Mouse (Mus musculus) limb, embryonic 11.5 days (tissue): ENCODE measurements around the gene Grik4. TPM values are rescaled to one million over a fixed set of nuclear protein-coding genes. Genes with fewer than 3 reads are reported as not detected.
"Not testable (repeated sequence)": the region's sequence is repeated elsewhere in the genome, so short reads cannot be mapped to it uniquely, and the experiment has no call there.

Experiments used
- ATAC-seq: fragments of 200-750 bp; cut with Nextera tagmentation; 2 replicates; pipeline ENCODE4 v1.8.0; 2017; ENCODE audit warnings: low read depth; ENCODE audit not compliant: insufficient number of reproducible peaks, low FRiP score, low TSS enrichment
- DNase-seq: peaks from one replicate; pipeline ENCODE4 v3.0.0-alpha.2; 2015; ENCODE audit warnings: low spot score
- H3K27ac ChIP-seq: fragments of 300-500 bp; sonication (generic); replicated peaks from 2 replicates; pipeline ENCODE4 v1.5.1; 2014; ENCODE audit warnings: low read depth, mild to moderate bottlenecking, low read length
- H3K27me3 ChIP-seq: fragments of 300-500 bp; sonication (generic); 2 replicates; pipeline ENCODE4 v1.6.1; 2014; ENCODE audit warnings: mild to moderate bottlenecking, low read length, mixed read lengths; ENCODE audit not compliant: control insufficient read depth, insufficient read depth
- H3K36me3 ChIP-seq: fragments of 300-500 bp; sonication (generic); 2 replicates; pipeline ENCODE4 v1.6.1; 2014; ENCODE audit warnings: mild to moderate bottlenecking, low read length, moderate library complexity, mixed read lengths; ENCODE audit not compliant: control insufficient read depth, insufficient read depth
- H3K4me1 ChIP-seq: fragments of 300-500 bp; sonication (generic); 2 replicates; pipeline ENCODE4 v1.6.1; 2014; ENCODE audit warnings: low read length, mixed read lengths; ENCODE audit not compliant: control insufficient read depth, insufficient read depth
- H3K4me2 ChIP-seq: fragments of 300-500 bp; sonication (generic); 2 replicates; pipeline ENCODE4 v1.6.1; 2014; ENCODE audit warnings: low read depth, mild to moderate bottlenecking, moderate library complexity; ENCODE audit not compliant: severe bottlenecking
- H3K4me3 ChIP-seq: fragments of 300-500 bp; sonication (generic); 2 replicates; pipeline ENCODE4 v1.5.1; 2014; ENCODE audit warnings: low read depth, low read length
- H3K9ac ChIP-seq: fragments of 300-500 bp; sonication (generic); 2 replicates; pipeline ENCODE4 v1.6.1; 2014; ENCODE audit warnings: mild to moderate bottlenecking, low read length
- H3K9me3 ChIP-seq: fragments of 300-500 bp; sonication (generic); 2 replicates; pipeline ENCODE4 v1.6.1; 2016; ENCODE audit warnings: low read length; ENCODE audit not compliant: control insufficient read depth
- WGBS: fragments of 180-500 bp; shearing (Covaris S2); extraction: QIAGEN DNeasy Blood & Tissue Kit; methylation state at CpG from one replicate; pipeline ENCODE4 v1.1.7; 2014; 5-methylcytosine and 5-hydroxymethylcytosine counted together
- polyA plus RNA-seq: library from polyadenylated mRNA; unstranded; fragments of >200 nt; fragmentation: Nextera tagmentation; extraction: Ambion mirVana; gene quantifications from 2 replicates; pipeline ENCODE4 v1.2.1, GENCODE M21; 2014

Grik4 gene
- polyA plus RNA-seq: 0.84 and 1.1 TPM in 2 replicates

GRCm38 (mm10) chr9:42943781-42944535 is at the start of gene Grik4:
Gene Grik4, minus strand, starts transcription at chr9:42944493.
- H3K4me1 ChIP-seq: peaks cover 11% of the 10 kb centered on the region
- H3K4me2 ChIP-seq: peak within 1 kb of the TSS; percentile 100
- peak within 1 kb of the TSS; percentile 68 for H3K4me3 ChIP-seq
- WGBS: under 1% methylated on average over 59 of the region's 68 CpGs
- peaks cover 10% of the 10 kb centered on the region; the same call in 1 of the 2 replicates for H3K27me3 ChIP-seq
- no peak; the same call in 1 of the 2 replicates for ATAC-seq
- no peaks in the 10 kb centered on the region for H3K36me3 ChIP-seq
- DNase-seq: peak; percentile 58
- H3K9ac ChIP-seq: peak within 1 kb of the TSS; percentile 74
- H3K9me3 ChIP-seq: no peaks in the 10 kb centered on the region
- no peak within 1 kb of the TSS for H3K27ac ChIP-seq

- no peak overlapping the region for H3K4me2 ChIP-seq
- 80% methylated on average over 4 of the region's 4 CpGs for WGBS
- no peaks in the 10 kb centered on the region for H3K27me3 ChIP-seq
- DNase-seq: no peak
- no peaks in the 10 kb centered on the region for H3K4me1 ChIP-seq
- H3K36me3 ChIP-seq: peaks cover 9% of the 10 kb centered on the region; the same call in 1 of the 2 replicates
- ATAC-seq: no peak
- H3K27ac ChIP-seq: no peak overlapping the region
- no peak overlapping the region for H3K9ac ChIP-seq
- no peak overlapping the region for H3K4me3 ChIP-seq
- no peaks in the 10 kb centered on the region for H3K9me3 ChIP-seq
Observed at GRCm38 (mm10) chr9:42993659-42994058, 49.4 kb upstream of the Grik4 start.

- no peak overlapping the region for H3K4me3 ChIP-seq
- WGBS: 89% methylated on average over 4 of the region's 4 CpGs
- no peak overlapping the region for H3K9ac ChIP-seq
- no peak for DNase-seq
- ATAC-seq: no peak
- H3K9me3 ChIP-seq: no peaks in the 10 kb centered on the region
- no peaks in the 10 kb centered on the region for H3K4me1 ChIP-seq
- H3K27ac ChIP-seq: no peak overlapping the region
- H3K36me3 ChIP-seq: peaks cover 7% of the 10 kb centered on the region; the same call in 1 of the 2 replicates
- H3K27me3 ChIP-seq: no peaks in the 10 kb centered on the region
- no peak overlapping the region for H3K4me2 ChIP-seq
Observed at GRCm38 (mm10) chr9:42987988-42988387, 43.7 kb upstream of the Grik4 start.

- H3K4me2 ChIP-seq: no peak overlapping the region
- no peaks in the 10 kb centered on the region for H3K9me3 ChIP-seq
- ATAC-seq (no peak), DNase-seq (no peak)
- H3K27me3 ChIP-seq: no peaks in the 10 kb centered on the region
- no peak overlapping the region for H3K4me3 ChIP-seq
- WGBS: 73% methylated on average over 11 of the region's 11 CpGs
- no peaks in the 10 kb centered on the region for H3K4me1 ChIP-seq
- no peak overlapping the region for H3K27ac ChIP-seq
- H3K36me3 ChIP-seq: peaks cover 7% of the 10 kb centered on the region
- H3K9ac ChIP-seq: no peak overlapping the region
Observed at GRCm38 (mm10) chr9:42968894-42969521, 24.7 kb upstream of the Grik4 start.

GRCm38 (mm10) chr9:42967731-42968130 is 23.4 kb upstream of the Grik4 start:
- no peaks in the 10 kb centered on the region for H3K4me1 ChIP-seq
- no peak overlapping the region for H3K4me3 ChIP-seq
- H3K27ac ChIP-seq: no peak overlapping the region
- H3K27me3 ChIP-seq: no peaks in the 10 kb centered on the region
- ATAC-seq (no peak), DNase-seq (no peak)
- peaks cover 7% of the 10 kb centered on the region for H3K36me3 ChIP-seq
- H3K9me3 ChIP-seq: no peaks in the 10 kb centered on the region
- 89% methylated on average over 9 of the region's 9 CpGs for WGBS
- no peak overlapping the region for H3K4me2 ChIP-seq
- H3K9ac ChIP-seq: no peak overlapping the region

- not testable (repeated sequence) for H3K4me1 ChIP-seq, H3K4me2 ChIP-seq, H3K4me3 ChIP-seq, H3K27ac ChIP-seq, H3K9ac ChIP-seq, ATAC-seq, H3K27me3 ChIP-seq, H3K9me3 ChIP-seq, H3K36me3 ChIP-seq, DNase-seq
- WGBS: 93% methylated on average over 3 of the region's 3 CpGs
Observed at GRCm38 (mm10) chr9:42964809-42965208, 20.5 kb upstream of the Grik4 start.

GRCm38 (mm10) chr9:42964366-42964765 is 20.1 kb upstream of the Grik4 start:
- Histone ChIP-seq H3K9ac (no peak overlapping the region), H3K9me3 (no peaks in the 10 kb centered on the region), H3K4me3 (no peak overlapping the region), H3K4me1 (no peaks in the 10 kb centered on the region), H3K36me3 (peaks cover 7% of the 10 kb centered on the region), H3K4me2 (no peak overlapping the region), H3K27ac (no peak overlapping the region), H3K27me3 (no peaks in the 10 kb centered on the region)
- 88% methylated on average over 12 of the region's 12 CpGs for WGBS
- no peak for DNase-seq
- ATAC-seq: no peak

GRCm38 (mm10) chr9:42962506-42962905 is 18.2 kb upstream of the Grik4 start:
- Histone ChIP-seq H3K27me3 (no peaks in the 10 kb centered on the region), H3K27ac (no peak overlapping the region), H3K4me3 (no peak overlapping the region), H3K4me2 (no peak overlapping the region), H3K9me3 (no peaks in the 10 kb centered on the region), H3K36me3 (peaks cover 4% of the 10 kb centered on the region; the same call in 1 of the 2 replicates), H3K4me1 (no peaks in the 10 kb centered on the region), H3K9ac (no peak overlapping the region)
- ATAC-seq: no peak
- no peak for DNase-seq
- WGBS: 82% methylated on average over 6 of the region's 6 CpGs
